Mouse (Mus musculus): ENCODE data around the gene Gcgr. TPM values are rescaled to one million over a fixed set of nuclear protein-coding genes. Genes with fewer than 3 reads are reported as not detected.
A peak's percentile ranks its signal among the peaks of the same experiment; 100 is the strongest.

The Gcgr gene
- total and polyA plus RNA-seq, 2 experiments from 2014 or later, result 0.17 to 0.60 TPM

GRCm38 (mm10) chr11:120572417-120572751, 41.9 kb downstream of the Gcgr start:
- H3K4me1 ChIP-seq (ENCODE audit: insufficient read depth, low read length), result peaks cover 6% of the 10 kb centered on the region
- H3K9ac ChIP-seq (replicated peaks; ENCODE audit: low read length, poor library complexity, severe bottlenecking), result peak overlapping the region; percentile 86
- no peak for TF ChIP-seq CTCF (IDR thresholded peaks at IDR 0.05)
- H3K4me2 ChIP-seq (ENCODE audit: low read depth, low read length, poor library complexity, severe bottlenecking), result peak overlapping the region; percentile 62
- H3K36me3 ChIP-seq (ENCODE audit: insufficient read depth, low read length), result peaks cover 26% of the 10 kb centered on the region
- WGBS, result 0% methylated on average over 20 of the region's 24 CpGs
- ATAC-seq (ENCODE audit: low FRiP score) (peak; percentile 19; the same call in 1 of the 2 replicates), DNase-seq (ENCODE audit: low spot score) (no peak)
- H3K9me3 ChIP-seq (ENCODE audit: low read length), result no peaks in the 10 kb centered on the region
- peak overlapping the region; percentile 77 for H3K27ac ChIP-seq (ENCODE audit: low read depth, low read length)
- H3K27me3 ChIP-seq (ENCODE audit: insufficient read depth, low read length), result no peaks in the 10 kb centered on the region
- H3K4me3 ChIP-seq (ENCODE audit: low read depth, low read length), result peak overlapping the region; percentile 96

- no peak for TF ChIP-seq CTCF (IDR thresholded peaks at IDR 0.05)
- ATAC-seq (ENCODE audit: low FRiP score) (peak; percentile 97), DNase-seq (ENCODE audit: low spot score) (peak; percentile 100)
- peaks cover 26% of the 10 kb centered on the region for H3K36me3 ChIP-seq (ENCODE audit: insufficient read depth, low read length)
- H3K4me2 ChIP-seq (ENCODE audit: low read depth, low read length, poor library complexity, severe bottlenecking), result peak within 1 kb of the TSS; percentile 79
- peak within 1 kb of the TSS; percentile 87 for H3K27ac ChIP-seq (ENCODE audit: low read depth, low read length)
- H3K9ac ChIP-seq (replicated peaks; ENCODE audit: low read length, poor library complexity, severe bottlenecking), result peak within 1 kb of the TSS; percentile 86
- H3K4me3 ChIP-seq (ENCODE audit: low read depth, low read length), result peak within 1 kb of the TSS; percentile 96
- H3K27me3 ChIP-seq (ENCODE audit: insufficient read depth, low read length), result no peaks in the 10 kb centered on the region
- peaks cover 6% of the 10 kb centered on the region for H3K4me1 ChIP-seq (ENCODE audit: insufficient read depth, low read length)
- no peaks in the 10 kb centered on the region for H3K9me3 ChIP-seq (ENCODE audit: low read length)
- WGBS, result under 1% methylated on average over 84 of the region's 94 CpGs
Measured at GRCm38 (mm10) chr11:120572752-120573584, 42.5 kb downstream of the Gcgr start, which contains the start of gene P4hb. Gene P4hb, minus strand, starts transcription at chr11:120573253.

- TF ChIP-seq CTCF (IDR thresholded peaks at IDR 0.05), result no peak
- peak overlapping the region; percentile 78 for H3K9ac ChIP-seq (replicated peaks; ENCODE audit: low read length, poor library complexity, severe bottlenecking)
- H3K4me2 ChIP-seq (ENCODE audit: low read depth, low read length, poor library complexity, severe bottlenecking), result peak overlapping the region; percentile 79
- DNase-seq (ENCODE audit: low spot score), result no peak
- peak overlapping the region; percentile 96 for H3K4me3 ChIP-seq (ENCODE audit: low read depth, low read length)
- H3K27ac ChIP-seq (ENCODE audit: low read depth, low read length), result peak overlapping the region; percentile 87
- no peaks in the 10 kb centered on the region for H3K9me3 ChIP-seq (ENCODE audit: low read length)
- H3K27me3 ChIP-seq (ENCODE audit: insufficient read depth, low read length), result no peaks in the 10 kb centered on the region
- H3K4me1 ChIP-seq (ENCODE audit: insufficient read depth, low read length), result peaks cover 6% of the 10 kb centered on the region
- under 1% methylated on average over 23 of the region's 23 CpGs for WGBS
- 0 out of 2 replicates have a peak, but pooled peaks have one; percentile 3 for ATAC-seq (ENCODE audit: low FRiP score)
- peaks cover 26% of the 10 kb centered on the region for H3K36me3 ChIP-seq (ENCODE audit: insufficient read depth, low read length)
Measured at GRCm38 (mm10) chr11:120573585-120574277, 43.2 kb downstream of the Gcgr start.

GRCm38 (mm10) chr11:120574278-120574600, 43.7 kb downstream of the Gcgr start:
- Histone ChIP-seq H3K4me3 (ENCODE audit: low read depth, low read length) (peak overlapping the region; percentile 96; the same call in 1 of the 2 replicates), H3K27ac (ENCODE audit: low read depth, low read length) (no peak overlapping the region), H3K27me3 (ENCODE audit: insufficient read depth, low read length) (no peaks in the 10 kb centered on the region), H3K36me3 (ENCODE audit: insufficient read depth, low read length) (peaks cover 31% of the 10 kb centered on the region), H3K4me2 (ENCODE audit: low read depth, low read length, poor library complexity, severe bottlenecking) (peak overlapping the region; percentile 79), H3K9ac (replicated peaks; ENCODE audit: low read length, poor library complexity, severe bottlenecking) (no peak overlapping the region), H3K9me3 (ENCODE audit: low read length) (no peaks in the 10 kb centered on the region), H3K4me1 (ENCODE audit: insufficient read depth, low read length) (peaks cover 6% of the 10 kb centered on the region)
- DNase-seq (ENCODE audit: low spot score) (no peak), ATAC-seq (ENCODE audit: low FRiP score) (no peak)
- WGBS, result 42% methylated on average over 5 of the region's 5 CpGs
- no peak for TF ChIP-seq CTCF (IDR thresholded peaks at IDR 0.05)

- DNase-seq (ENCODE audit: low spot score) (no peak), ATAC-seq (ENCODE audit: low FRiP score) (no peak)
- Histone ChIP-seq H3K4me1 (ENCODE audit: insufficient read depth, low read length) (peaks cover 6% of the 10 kb centered on the region), H3K36me3 (ENCODE audit: insufficient read depth, low read length) (peaks cover 34% of the 10 kb centered on the region), H3K9ac (replicated peaks; ENCODE audit: low read length, poor library complexity, severe bottlenecking) (no peak overlapping the region), H3K4me3 (ENCODE audit: low read depth, low read length) (no peak overlapping the region), H3K27ac (ENCODE audit: low read depth, low read length) (no peak overlapping the region), H3K9me3 (ENCODE audit: low read length) (no peaks in the 10 kb centered on the region), H3K27me3 (ENCODE audit: insufficient read depth, low read length) (no peaks in the 10 kb centered on the region), H3K4me2 (ENCODE audit: low read depth, low read length, poor library complexity, severe bottlenecking) (no peak overlapping the region)
- whole genome bisulfite sequencing, result 85% methylated on average over 2 of the region's 2 CpGs
- TF ChIP-seq CTCF (IDR thresholded peaks at IDR 0.05), result no peak
Measured at GRCm38 (mm10) chr11:120575046-120575445, 44.5 kb downstream of the Gcgr start.

GRCm38 (mm10) chr11:120575940-120576339, 45.4 kb downstream of the Gcgr start:
- TF ChIP-seq CTCF (IDR thresholded peaks at IDR 0.05), result no peak
- ATAC-seq (ENCODE audit: low FRiP score) (no peak), DNase-seq (ENCODE audit: low spot score) (no peak)
- Histone ChIP-seq H3K4me1 (ENCODE audit: insufficient read depth, low read length) (peaks cover 10% of the 10 kb centered on the region), H3K27ac (ENCODE audit: low read depth, low read length) (no peak overlapping the region), H3K9ac (replicated peaks; ENCODE audit: low read length, poor library complexity, severe bottlenecking) (no peak overlapping the region), H3K36me3 (ENCODE audit: insufficient read depth, low read length) (peaks cover 30% of the 10 kb centered on the region), H3K9me3 (ENCODE audit: low read length) (no peaks in the 10 kb centered on the region), H3K4me2 (ENCODE audit: low read depth, low read length, poor library complexity, severe bottlenecking) (no peak overlapping the region), H3K27me3 (ENCODE audit: insufficient read depth, low read length) (no peaks in the 10 kb centered on the region), H3K4me3 (ENCODE audit: low read depth, low read length) (no peak overlapping the region)
